Mouse (Mus musculus): ENCODE results near the gene Ccdc73.
"Not testable (repeated sequence)": the region's sequence is repeated elsewhere in the genome, so short reads cannot be mapped to it uniquely, and the experiment has no call there.

The Ccdc73 gene

DNA sequence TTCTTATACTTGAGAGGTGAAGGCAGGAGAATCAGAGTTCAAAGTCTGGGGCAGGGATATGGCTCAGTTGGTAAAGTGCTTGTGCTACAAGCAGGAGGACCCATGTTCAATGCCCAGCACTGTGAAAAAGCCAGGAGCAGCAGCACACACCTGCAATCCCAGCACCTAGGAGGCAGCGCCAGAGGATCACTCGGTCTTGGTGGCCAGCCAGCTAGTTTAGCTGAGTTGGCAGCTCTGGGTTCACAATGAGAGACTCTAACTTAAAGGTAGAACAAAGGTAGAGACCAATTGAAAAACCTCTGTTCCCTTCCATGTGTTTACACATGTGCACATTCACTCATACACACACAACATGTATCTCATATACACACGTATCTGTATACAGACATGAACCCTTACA, 1.5 kb downstream of the Ccdc73 start:
- DNase-seq (ENCODE audit: low read depth, low spot score), result no peak

DNA sequence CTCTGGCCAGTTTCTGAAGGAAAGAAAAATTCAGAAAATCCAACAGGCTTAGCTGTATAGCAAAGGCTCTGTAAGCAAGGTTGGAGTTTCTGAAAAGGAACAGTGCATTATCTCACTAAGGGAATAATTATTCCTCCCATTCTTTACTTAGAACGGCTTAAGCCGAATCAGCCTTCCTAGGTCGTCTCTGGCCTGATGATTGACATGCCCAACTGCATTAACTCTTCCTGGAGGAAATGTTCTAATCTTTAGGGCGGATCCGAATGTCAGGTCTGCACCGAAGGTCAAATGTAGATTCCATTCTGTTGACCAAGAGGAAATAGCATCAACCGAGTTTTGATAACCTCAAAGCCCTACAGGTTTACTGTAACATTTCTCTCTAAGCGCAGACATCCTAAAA, 11.2 kb downstream of the Ccdc73 start:
- no peak for DNase-seq (ENCODE audit: low read depth, low spot score)

DNA sequence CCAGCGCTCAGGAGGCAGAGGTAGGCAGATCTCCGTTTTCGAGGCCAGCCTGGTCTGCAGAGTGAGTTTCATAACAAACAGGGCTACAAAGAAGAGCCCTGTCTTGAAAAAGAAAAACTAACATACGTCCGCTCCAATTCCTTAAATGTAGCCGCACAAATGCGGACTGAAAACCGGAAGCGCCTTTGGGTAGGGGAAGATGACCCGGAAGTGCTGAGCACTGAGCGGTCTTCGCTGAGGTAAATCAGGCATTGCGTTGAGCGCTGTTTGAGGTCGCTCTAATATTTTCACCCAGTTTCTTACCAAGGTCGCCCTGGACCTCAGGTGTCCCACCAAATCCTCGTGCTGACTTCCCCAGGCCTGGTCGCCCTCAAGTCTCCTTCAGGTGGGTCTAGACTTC, 18.5 kb downstream of the Ccdc73 start:
- DNase-seq (ENCODE audit: low read depth, low spot score), result no peak

DNA sequence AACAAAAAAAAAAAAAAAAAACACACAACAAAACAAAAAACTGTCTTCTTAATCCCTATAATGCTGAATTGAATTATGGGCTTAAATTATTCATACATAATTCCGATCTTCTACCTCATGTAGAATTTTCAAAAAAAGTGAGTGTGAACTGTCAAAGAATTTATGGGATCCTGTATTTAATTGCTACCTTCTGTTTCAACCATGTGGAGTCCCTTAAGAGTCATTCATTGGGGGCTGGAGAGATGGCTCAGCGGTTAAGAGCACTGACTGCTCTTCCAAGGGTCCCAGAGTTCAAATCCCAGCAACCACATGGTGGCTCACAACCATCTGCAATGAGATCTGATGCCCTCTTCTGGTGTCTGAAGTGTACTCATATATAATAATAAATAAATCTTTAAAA, 19.7 kb downstream of the Ccdc73 start:
- not testable (repeated sequence) for DNase-seq (ENCODE audit: low read depth, low spot score)

GRCm38 (mm10) chr2:104887882-104888566, 20.4 kb downstream of the Ccdc73 start:
- DNase-seq (ENCODE audit: low read depth, low spot score), result peak; percentile 83

GRCm38 (mm10) chr2:104899975-104900374, 32.4 kb downstream of the Ccdc73 start:
- no peak for DNase-seq (ENCODE audit: low read depth, low spot score)

DNA sequence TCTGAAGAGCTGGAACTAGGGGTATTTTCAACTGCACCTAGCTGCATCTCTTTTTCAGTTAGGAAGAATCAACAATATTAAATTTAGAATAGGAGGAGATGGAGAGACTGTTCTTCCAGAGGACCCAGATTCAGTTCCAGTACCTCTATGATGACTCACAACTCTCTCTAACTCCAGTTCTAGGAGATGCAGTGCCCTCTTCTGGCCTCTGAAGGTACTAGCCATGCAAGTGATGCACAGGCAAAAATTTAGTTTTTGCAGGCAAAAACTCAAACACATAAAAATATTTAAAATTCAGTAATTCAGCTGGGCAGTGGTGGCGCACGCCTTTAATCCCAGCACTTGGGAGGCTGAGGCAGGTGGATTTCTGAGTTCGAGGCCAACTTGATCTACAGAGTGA, 48.1 kb downstream of the Ccdc73 start:
- peak; percentile 9 for DNase-seq (ENCODE audit: low read depth, low spot score)

DNA sequence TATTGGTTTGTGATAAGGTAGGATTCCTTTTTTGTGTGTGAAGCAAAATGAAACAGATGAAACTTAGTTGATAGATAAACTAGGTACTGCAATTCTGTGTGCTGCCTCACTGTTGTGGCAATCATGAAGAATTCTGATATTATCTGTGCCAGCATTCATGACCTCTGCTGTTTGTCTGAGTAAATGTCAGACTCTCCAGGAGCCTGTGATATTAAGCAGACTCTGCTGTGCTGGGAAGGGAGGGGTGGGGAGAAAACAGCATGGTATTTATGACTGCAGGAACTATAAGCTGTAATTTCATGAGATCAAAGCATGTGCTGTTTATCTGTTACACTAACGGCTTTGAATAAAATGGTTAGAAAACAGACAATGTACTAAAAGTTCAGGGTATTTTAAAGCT, 96.9 kb downstream of the Ccdc73 start:
- no peak for DNase-seq (ENCODE audit: low read depth, low spot score)

DNA sequence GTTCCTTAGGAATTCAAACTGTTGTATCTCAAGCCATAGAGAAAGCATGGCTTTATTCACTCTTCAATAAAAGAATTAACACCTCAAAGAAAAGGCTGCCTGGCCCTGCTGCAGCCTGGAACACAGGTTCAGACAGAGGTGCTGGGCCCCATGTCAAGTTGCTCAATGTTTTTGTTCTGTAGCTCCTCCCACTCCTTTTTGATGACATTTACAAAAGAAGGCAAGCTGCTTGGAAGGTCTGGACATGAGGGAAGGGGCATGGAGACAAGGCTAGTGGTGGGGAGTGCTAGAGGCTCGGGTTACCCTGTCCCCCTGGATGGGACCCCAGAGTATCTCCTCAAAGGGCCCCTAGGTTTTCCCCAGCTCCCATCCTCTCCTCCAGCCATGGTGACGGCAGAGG, 114.1 kb downstream of the Ccdc73 start:
- DNase-seq (ENCODE audit: low read depth, low spot score), result no peak

DNA sequence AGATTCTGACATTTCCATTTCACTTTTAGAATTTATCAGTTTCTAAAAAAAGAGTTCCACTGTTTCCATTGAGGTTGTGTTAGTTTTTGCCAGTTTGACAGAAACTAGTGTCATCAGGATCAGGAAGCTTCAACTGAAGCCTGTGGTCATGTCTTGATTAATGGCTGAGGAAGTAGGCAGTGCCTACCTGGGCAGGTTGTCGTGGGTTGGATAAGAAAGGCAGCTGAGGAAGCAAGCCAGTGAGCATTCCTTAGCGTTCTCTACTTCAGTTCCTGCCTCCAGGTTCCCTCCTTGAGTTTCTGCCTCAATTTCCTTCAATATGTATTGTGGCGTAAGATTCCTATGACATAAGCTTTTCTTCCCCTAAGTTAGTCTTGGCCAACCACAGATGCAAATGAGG, 118.2 kb downstream of the Ccdc73 start:
- no peak for DNase-seq (ENCODE audit: low read depth, low spot score)

DNA sequence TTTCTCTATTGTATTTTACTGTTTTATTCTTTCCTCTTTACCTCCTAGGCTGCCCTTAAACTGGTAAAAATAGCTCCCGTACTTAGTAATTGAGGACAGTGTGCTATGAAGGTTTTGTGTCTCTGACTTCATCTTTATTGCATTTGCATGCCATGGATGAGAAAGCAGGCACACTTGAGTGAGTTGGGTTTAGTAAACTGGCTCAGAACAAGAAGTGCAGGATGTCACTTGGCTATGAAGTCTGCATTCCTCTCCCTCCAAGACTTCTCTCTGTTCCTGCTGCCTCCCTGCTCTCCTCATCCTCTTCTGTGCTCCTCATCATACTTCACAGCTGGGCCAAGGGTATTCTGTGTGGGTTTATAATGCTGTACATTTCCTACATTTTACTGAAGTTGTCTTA, 121.4 kb downstream of the Ccdc73 start:
- DNase-seq (ENCODE audit: low read depth, low spot score), result no peak

GRCm38 (mm10) chr2:104994436-104994835, 126.8 kb downstream of the Ccdc73 start:
- DNase-seq (ENCODE audit: low read depth, low spot score), result no peak

- DNase-seq (ENCODE audit: low read depth, low spot score), result no peak
Observed at GRCm38 (mm10) chr2:104996201-104996600, 128.6 kb downstream of the Ccdc73 start.

DNA sequence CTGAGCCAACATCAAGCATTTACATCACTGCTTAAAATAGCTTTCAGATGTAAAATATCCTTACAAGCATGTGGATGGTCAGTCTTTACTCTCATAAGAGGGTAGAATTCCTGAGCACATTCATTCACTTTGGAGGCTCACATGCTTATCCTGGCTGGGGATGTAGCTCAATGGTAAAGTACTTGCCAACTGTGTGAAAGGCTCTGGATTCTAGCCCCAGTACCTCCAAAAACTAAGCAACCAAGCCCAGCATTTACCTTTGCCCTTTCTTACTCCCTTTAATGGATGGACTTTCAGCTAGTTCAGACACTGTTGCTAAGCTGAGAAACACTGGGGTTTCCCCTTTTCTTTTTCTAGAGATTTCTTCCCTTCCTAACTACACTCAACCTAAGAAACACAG, 139.6 kb downstream of the Ccdc73 start:
- no peak for DNase-seq (ENCODE audit: low read depth, low spot score)

GRCm38 (mm10) chr2:105016192-105016966, 148.8 kb downstream of the Ccdc73 start:
- peak; percentile 7 for DNase-seq (ENCODE audit: low read depth, low spot score)

GRCm38 (mm10) chr2:105016967-105017287, 149.3 kb downstream of the Ccdc73 start, which contains the start of gene Eif3m:
Eif3m (minus strand) TSS chr2:105017080.
- DNase-seq (ENCODE audit: low read depth, low spot score), result peak; percentile 96

DNA sequence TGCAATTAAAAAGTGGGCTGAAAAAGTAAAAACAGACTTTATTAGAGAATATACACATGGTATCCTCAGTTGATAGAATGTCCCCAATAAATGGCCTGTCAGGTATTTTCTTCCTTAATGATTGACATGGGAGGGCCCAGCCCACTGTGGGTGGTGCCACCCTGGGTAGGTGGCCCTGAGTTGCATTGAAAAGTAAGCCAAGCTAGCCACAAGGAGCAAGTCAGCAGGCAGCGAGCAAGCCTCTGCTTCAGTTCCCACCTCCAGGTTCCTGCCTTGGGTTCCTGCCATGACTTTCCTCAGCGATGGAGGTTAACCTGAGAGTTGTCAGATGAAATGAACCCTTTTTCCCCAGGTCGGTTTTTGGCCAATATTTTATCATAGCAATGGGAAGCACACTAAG, 150.2 kb downstream of the Ccdc73 start:
- peak; percentile 8 for DNase-seq (ENCODE audit: low read depth, low spot score)

- DNase-seq (ENCODE audit: low read depth, low spot score), result no peak
Observed at GRCm38 (mm10) chr2:105019457-105019856, 151.9 kb downstream of the Ccdc73 start.

- DNase-seq (ENCODE audit: low read depth, low spot score), result peak; percentile 24
Observed at GRCm38 (mm10) chr2:105021256-105021655, 153.7 kb downstream of the Ccdc73 start.

- DNase-seq (ENCODE audit: low read depth, low spot score), result peak; percentile 75
Observed at GRCm38 (mm10) chr2:105021836-105022235, 154.2 kb downstream of the Ccdc73 start.

GRCm38 (mm10) chr2:105023031-105023615, 155.5 kb downstream of the Ccdc73 start:
- no peak for DNase-seq (ENCODE audit: low read depth, low spot score)

- no peak for DNase-seq (ENCODE audit: low read depth, low spot score)
Observed at GRCm38 (mm10) chr2:105023815-105024214, 156.2 kb downstream of the Ccdc73 start.

GRCm38 (mm10) chr2:105025610-105026009, 158.0 kb downstream of the Ccdc73 start:
- DNase-seq (ENCODE audit: low read depth, low spot score), result not testable (repeated sequence)
